Mouse (Mus musculus) induced T-regulatory cell, adult 2 months (primary cell): ENCODE measurements around the gene Syne3.

Source experiments
- DNase-seq: peaks from one replicate; pipeline ENCODE4 v3.0.0-alpha.2; 2012; ENCODE audit warnings: low read depth

The Syne3 gene

GRCm38 (mm10) chr12:104999171-104999570, 10.4 kb downstream of the Syne3 start:
- peak; percentile 45 for DNase-seq

DNA sequence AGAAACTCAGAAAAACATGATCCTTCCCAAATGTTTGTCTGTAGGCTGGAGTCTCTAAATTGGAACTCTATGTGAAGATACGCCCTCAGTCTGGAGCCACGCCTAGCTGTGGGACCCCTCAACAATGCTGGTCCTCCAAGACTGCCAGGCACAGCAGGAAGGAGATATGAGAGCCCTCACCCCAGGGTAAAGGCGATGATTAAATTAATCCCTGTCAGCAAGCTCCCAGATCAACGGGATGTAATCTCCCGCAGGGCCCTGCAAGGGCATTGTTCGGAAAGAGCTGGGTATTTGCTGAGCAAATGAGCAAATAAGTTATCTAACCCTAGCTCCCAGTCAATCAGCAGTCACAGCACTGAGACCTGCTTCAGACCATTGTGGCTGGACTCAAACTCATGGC, 11.1 kb downstream of the Syne3 start:
- peak; percentile 9 for DNase-seq

DNA sequence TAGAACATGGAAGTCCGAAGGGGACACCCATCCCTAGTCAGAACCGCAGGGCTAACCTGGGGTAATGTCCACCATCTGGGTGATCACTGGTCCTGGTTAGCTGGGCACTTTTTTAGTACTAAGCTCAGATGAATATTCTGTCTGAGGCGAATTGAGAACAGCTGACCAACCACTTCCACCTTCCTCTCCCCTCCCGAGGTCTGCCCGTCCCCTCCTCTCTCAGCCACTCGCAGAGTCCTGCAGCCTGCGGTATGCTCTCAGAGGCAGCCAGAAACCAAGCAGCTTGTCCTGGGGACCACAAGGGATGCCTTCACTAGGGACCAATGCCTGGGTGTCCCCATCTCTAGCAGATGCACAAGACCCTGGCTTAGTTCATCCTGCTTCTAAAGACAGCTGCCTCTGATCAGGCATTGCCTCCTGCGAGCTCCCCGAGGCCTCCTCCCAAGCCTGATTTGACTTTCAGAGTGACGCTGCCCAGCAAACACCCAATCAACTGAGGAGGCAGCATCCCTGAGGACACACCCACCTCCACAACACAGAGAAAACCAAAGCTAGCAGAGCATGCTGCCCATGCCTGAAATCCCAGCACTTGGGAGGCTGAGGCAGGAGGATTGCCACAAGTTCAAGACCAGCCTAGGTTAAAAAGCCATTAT, 11.8 kb downstream of the Syne3 start:
- DNase-seq, result peak; percentile 69

- peak; percentile 9 for DNase-seq
These were observed 12.4 kb downstream of the Syne3 start for GRCm38 (mm10) chr12:104997159-104997558.

DNA sequence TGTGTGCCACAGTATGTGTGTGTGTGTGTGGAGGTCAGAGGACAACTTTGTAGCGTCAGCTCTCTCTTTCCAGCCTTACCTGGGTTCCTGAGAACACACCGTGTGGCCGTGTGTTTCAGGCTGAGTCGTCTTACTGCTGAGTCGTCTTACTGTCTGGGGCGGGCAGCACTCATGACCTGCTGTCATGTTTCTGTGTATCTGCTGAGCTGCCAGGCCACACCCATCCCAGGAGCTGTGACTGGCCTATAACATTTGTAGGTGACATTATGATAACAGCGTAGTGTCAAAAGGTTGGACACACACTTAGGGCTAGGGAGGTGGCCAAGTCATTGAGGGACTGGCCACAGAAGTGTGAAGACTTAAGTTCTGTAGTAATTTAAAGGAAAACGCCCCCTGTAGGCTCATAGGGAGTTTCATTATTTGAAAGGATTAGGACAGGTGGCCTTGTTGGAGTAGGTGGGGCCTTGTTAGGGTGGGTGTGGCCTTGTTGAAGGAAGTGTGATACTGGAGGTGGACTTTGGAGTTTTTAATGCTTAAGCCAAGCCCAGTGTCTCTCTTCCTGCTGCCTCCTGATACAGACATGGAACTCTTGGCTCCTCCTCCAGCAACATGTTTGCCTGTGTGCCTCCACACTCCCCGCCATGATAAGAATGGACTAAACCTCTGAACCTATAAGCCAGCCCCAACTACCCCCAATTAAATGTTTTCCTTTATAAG, 13.4 kb downstream of the Syne3 start:
- DNase-seq, result peak; percentile 41

- peak; percentile 14 for DNase-seq
These were observed 14.2 kb downstream of the Syne3 start for GRCm38 (mm10) chr12:104995259-104995876.

DNA sequence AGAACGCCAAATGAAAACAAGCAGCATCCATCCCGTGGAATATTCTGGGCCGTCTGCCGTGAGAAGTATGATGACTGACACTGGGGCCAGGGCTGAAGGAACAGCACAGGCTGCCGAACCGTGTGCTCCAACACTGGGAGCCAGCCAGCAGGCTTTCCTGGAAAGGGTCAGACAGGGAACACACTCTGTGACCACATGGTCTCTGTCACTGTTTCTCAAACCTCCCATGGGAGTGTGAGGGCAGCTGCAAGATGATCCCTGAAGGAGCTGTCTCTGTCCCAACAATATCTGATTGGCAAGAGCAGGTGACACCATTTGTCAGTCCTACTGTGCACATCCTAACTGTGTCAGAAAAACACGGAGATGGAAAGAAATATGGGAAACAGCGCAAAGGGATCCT, 16.8 kb downstream of the Syne3 start:
- DNase-seq, result no peak

GRCm38 (mm10) chr12:104992123-104992741, 17.4 kb downstream of the Syne3 start:
- no peak for DNase-seq

- DNase-seq, result peak; percentile 81
These were observed 18.7 kb downstream of the Syne3 start for GRCm38 (mm10) chr12:104990741-104991454.

- no peak for DNase-seq
These were observed 21.7 kb downstream of the Syne3 start for GRCm38 (mm10) chr12:104987936-104988335.

GRCm38 (mm10) chr12:104986781-104987180, 22.8 kb downstream of the Syne3 start:
- DNase-seq, result no peak

DNA sequence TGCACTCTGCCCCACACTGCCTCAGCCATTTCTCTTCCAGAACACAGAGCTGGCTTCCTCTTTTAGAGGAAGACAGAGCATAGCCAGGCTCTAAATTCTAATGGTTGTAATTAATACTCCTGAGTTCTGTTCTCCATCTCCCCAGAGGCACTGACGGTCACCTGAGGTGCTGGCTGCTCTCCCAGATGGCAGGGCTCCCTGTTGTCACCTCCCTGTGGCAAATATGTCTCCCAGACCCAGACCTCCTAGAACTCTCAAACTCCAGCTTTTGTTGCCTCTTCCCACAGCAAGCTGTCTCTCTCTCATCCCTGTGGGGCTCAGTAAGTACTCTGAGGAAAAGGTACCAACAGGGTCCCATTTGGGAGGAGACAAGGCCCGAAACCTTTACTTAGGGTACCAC, 23.6 kb downstream of the Syne3 start:
- no peak for DNase-seq

- peak; percentile 66 for DNase-seq
These were observed 24.5 kb downstream of the Syne3 start for GRCm38 (mm10) chr12:104985088-104985487.

DNA sequence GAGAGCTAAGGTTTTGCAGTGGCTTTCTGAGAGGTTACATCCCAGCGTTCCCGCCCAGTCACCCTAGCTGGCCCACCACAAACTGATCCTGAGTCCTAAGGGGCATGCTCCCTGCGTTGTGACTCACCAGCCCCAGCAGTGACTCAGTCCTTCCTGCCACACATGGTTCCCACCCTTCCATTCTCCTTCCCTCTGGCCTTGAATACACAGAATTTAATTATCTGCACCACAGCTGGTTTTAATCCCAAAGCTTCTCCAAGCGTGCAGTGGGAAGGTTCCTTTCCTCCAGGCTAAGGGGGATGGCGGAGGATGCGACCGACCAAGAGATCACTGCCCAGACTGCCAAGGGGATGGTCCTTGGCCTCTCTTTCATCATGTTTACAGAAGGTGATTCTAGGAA, 26.1 kb downstream of the Syne3 start:
- DNase-seq, result no peak

DNA sequence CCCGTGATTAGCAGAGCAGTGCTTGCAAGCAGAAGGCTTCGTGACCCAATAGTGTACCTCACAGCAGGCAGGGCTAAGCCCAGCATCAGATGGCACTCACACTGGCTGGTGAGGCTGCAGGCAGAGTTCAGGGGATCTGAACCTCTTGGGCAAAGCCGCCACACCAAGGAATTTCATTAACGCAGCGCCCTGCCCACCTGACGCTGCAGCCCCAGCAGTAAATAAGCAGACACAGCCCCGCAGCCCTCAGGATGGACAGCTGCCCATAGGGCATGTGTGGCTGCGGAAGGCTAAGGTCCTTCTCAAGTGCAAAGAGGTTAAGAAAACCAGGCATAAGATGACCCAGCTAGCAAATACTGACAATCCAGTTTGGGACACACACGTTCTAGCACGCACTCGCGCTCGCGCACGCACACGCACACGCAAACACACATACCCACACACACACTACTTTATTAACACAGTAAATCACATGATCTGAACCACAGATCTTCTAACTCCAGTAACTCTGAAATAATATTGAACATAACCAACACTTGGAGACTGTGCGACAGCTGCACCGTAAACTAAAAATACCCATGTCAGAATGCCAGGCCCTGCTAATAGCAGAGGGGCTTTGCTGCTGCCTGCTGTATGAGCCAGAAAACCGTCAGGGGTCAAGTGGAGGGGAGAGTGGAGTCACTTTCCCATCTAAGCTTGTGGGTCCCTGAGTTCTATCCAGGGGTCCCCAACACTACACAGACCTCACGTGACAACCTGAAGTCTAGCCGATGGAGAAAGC, 30.5 kb downstream of the Syne3 start:
- no peak for DNase-seq

DNA sequence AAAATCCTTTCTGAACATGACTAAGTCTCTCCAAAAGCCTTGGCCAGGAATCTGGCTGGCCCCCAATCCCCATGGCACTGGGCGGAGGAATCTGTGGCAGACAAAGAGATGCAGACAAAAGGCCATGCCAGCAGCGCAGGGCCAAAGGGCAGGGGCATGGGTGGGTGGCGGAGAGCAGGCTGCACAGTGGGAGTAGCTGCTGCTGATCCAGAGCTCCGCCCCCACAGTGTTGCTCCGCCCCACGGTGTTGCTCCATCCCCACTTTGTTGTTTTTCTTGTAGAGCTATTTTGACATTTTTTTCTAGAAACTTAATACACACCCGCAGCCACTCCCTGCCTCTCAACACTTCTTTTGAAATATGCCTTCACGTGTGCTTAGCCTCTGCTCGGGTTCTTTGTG, 31.2 kb downstream of the Syne3 start:
- no peak for DNase-seq

- no peak for DNase-seq
These were observed 32.7 kb downstream of the Syne3 start for GRCm38 (mm10) chr12:104976903-104977302.

GRCm38 (mm10) chr12:104976331-104976817, 33.2 kb downstream of the Syne3 start:
- no peak for DNase-seq

DNA sequence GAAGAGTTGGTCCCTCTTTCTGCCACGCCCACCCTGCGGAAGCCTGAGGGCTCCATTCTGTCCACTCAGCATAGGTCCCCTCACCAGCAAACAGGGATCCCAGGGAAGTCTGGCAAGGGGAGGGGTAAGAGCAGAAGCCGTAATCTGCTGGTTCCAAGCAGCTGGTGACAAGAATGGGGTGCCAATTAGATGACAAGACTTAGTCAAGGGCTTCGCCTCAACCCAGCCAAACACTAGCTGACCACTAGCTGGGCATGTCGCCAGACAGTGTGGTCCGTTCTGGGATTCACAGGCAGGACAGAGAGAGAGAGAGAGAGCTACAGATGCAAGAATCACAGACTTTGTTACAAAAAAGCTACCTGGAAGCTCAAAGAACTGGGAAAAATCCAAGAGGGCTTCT, 36.7 kb downstream of the Syne3 start:
- no peak for DNase-seq

- no peak for DNase-seq
These were observed 40.0 kb downstream of the Syne3 start for GRCm38 (mm10) chr12:104969618-104970017.

DNA sequence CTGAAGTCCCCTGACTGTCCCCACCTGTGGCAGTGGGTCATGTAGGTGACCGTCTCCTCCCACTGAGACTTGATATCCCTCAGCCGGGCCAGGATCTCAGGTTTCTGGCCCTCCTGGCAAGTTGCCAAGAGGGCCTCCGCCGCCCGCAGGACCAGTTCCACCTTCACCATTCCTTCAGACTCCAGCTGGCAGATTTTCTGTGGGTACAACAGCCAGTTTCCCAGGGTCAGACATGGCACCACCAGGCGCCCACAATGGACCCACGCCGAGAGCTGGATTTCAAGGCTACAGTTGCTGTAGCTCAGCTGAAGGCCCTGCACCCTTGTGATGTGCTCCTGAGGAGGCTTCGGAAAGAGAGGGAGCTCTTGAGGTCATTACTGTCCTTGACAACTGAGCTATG, 40.4 kb downstream of the Syne3 start:
- no peak for DNase-seq
